Mouse (Mus musculus) left cerebral cortex, postnatal 36 days (tissue): ENCODE results near the gene Cyp27a1. TPM values are rescaled to one million over a fixed set of nuclear protein-coding genes. Genes with fewer than 3 reads are reported as not detected.

Source experiments
- DNase-seq, 2 experiments: peaks; one replicate each; pipeline ENCODE4 v3.0.0; 2021 to 2022; ENCODE audit warnings: low spot score in 2 of 2, mixed read lengths in 1 of 2
- intact Hi-C: fragments of 180-260 bp; cut with DNase I; formaldehyde crosslinking; loops from one replicate; pipeline ENCODE4 v1.15.1; 2025
- total RNA-seq, 2 experiments: library from RNA; stranded (reverse); gene quantifications; 2 replicates each; pipeline ENCODE4 v1.2.3; 2021

The Cyp27a1 gene
- total RNA-seq, 2 experiments from 2014 or later, result 2.3 to 3.3 TPM

GRCm38 (mm10) chr1:74759773-74760172 is 46.4 kb downstream of the Cyp27a1 start:
- intact Hi-C loops, result loop anchor here (10.0 kb wide), 2 partner anchors 115 to 295 kb away; no protein-coding TSS in a partner anchor
- DNase-seq, result no peak

- intact Hi-C loops, result loop anchor here (10.0 kb wide), 2 partner anchors 118 to 298 kb away; no protein-coding TSS in a partner anchor
- peak; percentile 64 to 71 for DNase-seq
Observed at GRCm38 (mm10) chr1:74763081-74763480, 49.7 kb downstream of the Cyp27a1 start.

GRCm38 (mm10) chr1:74770727-74771466 is 57.5 kb downstream of the Cyp27a1 start:
- intact Hi-C loops, result no loop called here
- no peak for DNase-seq

GRCm38 (mm10) chr1:74771467-74771844 is 58.1 kb downstream of the Cyp27a1 start:
- intact Hi-C loops, result no loop called here
- DNase-seq, result no peak

GRCm38 (mm10) chr1:74771845-74771930 is 58.3 kb downstream of the Cyp27a1 start, which contains the start of gene Wnt6:
Gene Wnt6 (plus strand): TSS chr1:74771892.
- intact Hi-C loops, result no loop called here
- no peak for DNase-seq

DNA sequence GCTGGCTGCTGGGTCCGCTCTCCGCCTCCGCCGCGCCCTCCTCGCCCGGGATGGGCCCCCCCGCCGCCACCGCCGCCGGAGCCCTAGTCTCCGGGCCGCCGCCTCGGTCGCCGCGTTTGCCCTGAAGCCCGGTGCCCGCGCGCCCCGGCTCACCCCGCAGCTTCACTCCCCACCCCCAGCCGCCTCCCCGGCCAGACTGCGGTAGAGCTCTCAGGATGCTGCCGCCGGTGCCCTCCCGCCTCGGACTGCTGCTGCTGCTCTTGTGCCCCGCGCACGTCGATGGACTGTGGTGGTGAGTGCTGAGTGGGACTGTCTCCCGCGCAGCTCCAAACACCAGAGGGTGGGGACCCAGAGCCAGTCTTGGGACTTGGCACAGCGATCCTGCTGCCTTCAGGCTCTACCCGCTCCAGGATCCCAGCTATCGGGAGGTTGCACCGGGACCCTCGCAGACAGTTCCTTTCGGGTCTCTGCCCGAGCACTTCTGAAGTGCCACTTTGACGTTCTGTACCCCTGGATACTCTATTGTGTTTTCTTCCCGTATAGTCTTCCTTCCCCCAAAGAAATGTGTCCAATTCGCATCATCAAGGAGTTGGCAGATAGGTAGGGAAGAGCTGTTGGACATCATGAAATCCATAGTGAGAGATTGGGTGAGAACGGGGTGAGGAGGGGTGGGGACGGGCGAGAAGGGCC is 58.7 kb downstream of the Cyp27a1 start:
- no peak for DNase-seq

DNA sequence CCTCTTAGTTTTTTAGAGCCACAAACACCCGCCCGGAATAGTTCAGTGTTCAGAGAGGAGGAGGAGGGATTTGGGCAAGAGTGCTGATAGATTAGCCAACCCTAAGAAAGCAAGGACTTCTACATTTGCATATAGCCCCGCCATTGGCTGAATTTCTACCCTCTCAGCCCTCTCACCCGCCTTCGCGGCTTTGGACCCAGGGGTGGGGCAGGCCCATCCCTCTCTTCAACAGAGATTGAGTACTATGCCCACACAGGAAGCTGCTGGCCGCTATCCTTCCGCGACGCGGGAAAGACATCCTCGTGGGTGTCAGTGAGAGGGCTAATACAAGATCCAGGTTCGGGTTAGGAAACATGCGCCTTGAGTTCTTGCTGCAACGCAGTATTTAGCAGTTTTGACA is 59.8 kb downstream of the Cyp27a1 start:
- intact Hi-C loops, result no loop called here
- DNase-seq, result peak; percentile 46 to 49

More for the DNA sequence above, 58.7 kb downstream of the Cyp27a1 start:
- intact Hi-C loops, result no loop called here

- no peak for DNase-seq
Observed at GRCm38 (mm10) chr1:74774062-74774461, 60.7 kb downstream of the Cyp27a1 start.

GRCm38 (mm10) chr1:74775816-74776215 is 62.4 kb downstream of the Cyp27a1 start:
- intact Hi-C loops, result no loop called here
- DNase-seq, result no peak

More at GRCm38 (mm10) chr1:74774062-74774461, 60.7 kb downstream of the Cyp27a1 start:
- intact Hi-C loops, result no loop called here

GRCm38 (mm10) chr1:74778934-74779486 is 65.6 kb downstream of the Cyp27a1 start:
- intact Hi-C loops, result no loop called here
- no peak for DNase-seq

DNA sequence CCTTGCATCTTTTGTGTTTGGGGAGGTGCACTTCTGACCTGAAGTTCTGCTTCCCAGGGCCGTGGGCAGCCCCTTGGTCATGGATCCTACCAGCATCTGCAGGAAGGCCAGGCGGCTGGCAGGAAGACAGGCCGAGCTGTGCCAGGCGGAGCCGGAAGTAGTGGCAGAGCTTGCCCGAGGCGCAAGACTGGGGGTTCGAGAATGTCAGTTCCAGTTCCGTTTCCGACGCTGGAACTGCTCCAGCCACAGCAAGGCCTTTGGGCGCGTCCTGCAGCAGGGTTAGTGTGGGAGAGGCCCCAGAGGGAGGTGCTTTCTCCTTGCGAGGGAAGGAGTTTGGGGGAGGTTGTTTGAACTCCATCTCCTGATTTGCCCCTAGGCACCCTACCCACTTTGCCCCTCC is 68.7 kb downstream of the Cyp27a1 start:
- intact Hi-C loops, result no loop called here
- DNase-seq, result no peak

DNA sequence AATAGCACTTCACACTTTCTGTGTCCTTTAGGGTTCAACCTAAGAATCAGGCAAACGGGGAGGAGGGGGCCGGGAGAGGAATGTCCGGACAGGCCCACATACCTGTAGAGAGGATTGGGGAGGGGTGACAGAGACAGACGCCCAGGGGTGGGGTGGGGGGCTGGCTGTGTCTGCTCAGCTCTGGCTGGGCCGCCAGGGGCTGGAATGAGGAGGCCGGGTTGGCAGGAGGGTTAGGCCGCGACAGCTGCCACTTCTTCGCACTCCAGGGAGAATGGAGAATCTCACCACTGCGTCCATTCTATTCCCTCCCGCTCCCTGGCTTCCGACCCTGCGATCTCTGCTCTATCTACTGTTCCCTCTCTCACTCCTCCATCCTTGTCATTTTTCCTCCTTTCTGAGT is 70.2 kb downstream of the Cyp27a1 start:
- intact Hi-C loops, result no loop called here

GRCm38 (mm10) chr1:74784041-74784759 is 70.8 kb downstream of the Cyp27a1 start:
- intact Hi-C loops, result no loop called here
- DNase-seq, result peak in 1 of 2 experiments; percentile 45

More for the DNA sequence above, 70.2 kb downstream of the Cyp27a1 start:
- no peak for DNase-seq

Other genes starting within 250 kb of the Cyp27a1 start
- gene Cnot9, start 207.5 kb upstream of the Cyp27a1 start, total RNA-seq, result 10 to 100 TPM; 24.9 to 28.0 TPM
- gene Plcd4, start 170.7 kb upstream of the Cyp27a1 start, total RNA-seq, result 10 to 100 TPM; 12.0 to 17.3 TPM
- 10 to 100 TPM; 21.5 to 24.5 TPM for gene Usp37, start 169.3 kb upstream of the Cyp27a1 start, total RNA-seq
- gene Zfp142, start 125.3 kb upstream of the Cyp27a1 start, total RNA-seq, result 10 to 100 TPM; 25.2 to 35.0 TPM
- 10 to 100 TPM; 22.5 to 24.7 TPM for gene Bcs1l, start 125.3 kb upstream of the Cyp27a1 start, total RNA-seq
- 10 to 100 TPM; 46.7 to 68.2 TPM for gene Rnf25, start 112.2 kb upstream of the Cyp27a1 start, total RNA-seq
- 1 to 10 TPM; 3.7 to 6.9 TPM for gene Stk36, start 112.1 kb upstream of the Cyp27a1 start, total RNA-seq
- gene Ttll4, start 51.8 kb upstream of the Cyp27a1 start, total RNA-seq, result 10 to 100 TPM; 15.1 to 33.5 TPM
- under 1 TPM in 1 of 2 experiments, not detected in 1; 0.14 TPM for gene Prkag3, start 35.6 kb downstream of the Cyp27a1 start, total RNA-seq
- 1 to 10 TPM; 1.4 to 4.0 TPM for gene Wnt6, start 58.3 kb downstream of the Cyp27a1 start, total RNA-seq
- 10 to 100 TPM in 1 of 2 experiments, 1 to 10 TPM in 1; 8.5 to 12.7 TPM for gene Wnt10a, start 77.9 kb downstream of the Cyp27a1 start, total RNA-seq
- gene Cdk5r2, start 141.4 kb downstream of the Cyp27a1 start, total RNA-seq, result 100 to 1,000 TPM; 384 to 481 TPM
- gene Fev, start 171.8 kb downstream of the Cyp27a1 start, total RNA-seq, result not detected
- gene Cryba2, start 179.6 kb downstream of the Cyp27a1 start, total RNA-seq, result 1 to 10 TPM in 1 of 2 experiments, not detected in 1; 1.2 TPM
- 1 to 10 TPM; 1.7 to 2.6 TPM for gene Cfap65, start 222.0 kb downstream of the Cyp27a1 start, total RNA-seq
- gene Ihh, start 238.1 kb downstream of the Cyp27a1 start, total RNA-seq, result under 1 TPM; 0.37 to 0.48 TPM